Mouse (Mus musculus) lung, postnatal 0 days (tissue): ENCODE results near the gene Stat1. TPM values are rescaled to one million over a fixed set of nuclear protein-coding genes. Genes with fewer than 3 reads are reported as not detected.
A peak's percentile ranks its signal among the peaks of the same experiment; 100 is the strongest.

Experiments used
- ATAC-seq: fragments of 200-750 bp; cut with Nextera tagmentation; 2 replicates; pipeline ENCODE4 v1.8.0; 2017; ENCODE audit warnings: moderate library complexity
- DNase-seq: peaks from one replicate; pipeline ENCODE4 v3.0.0-alpha.2; 2016; ENCODE audit warnings: low spot score
- H3K27ac ChIP-seq: fragments of 300-500 bp; sonication (generic); 2 replicates; pipeline ENCODE4 v1.5.1; 2014; ENCODE audit warnings: antibody characterized with exemption, mild to moderate bottlenecking, low read length, mixed read lengths
- H3K27me3 ChIP-seq: fragments of 300-500 bp; sonication (generic); replicated peaks from 2 replicates; pipeline ENCODE4 v1.6.1; 2014; ENCODE audit warnings: low read length, mixed read lengths; ENCODE audit not compliant: insufficient read depth
- H3K36me3 ChIP-seq: fragments of 300-500 bp; sonication (generic); 2 replicates; pipeline ENCODE4 v1.6.1; 2014; ENCODE audit warnings: low read length, mixed read lengths; ENCODE audit not compliant: insufficient read depth
- H3K4me1 ChIP-seq: fragments of 300-500 bp; sonication (generic); 2 replicates; pipeline ENCODE4 v1.6.1; 2014; ENCODE audit warnings: antibody characterized with exemption, low read depth, low read length, mixed read lengths; ENCODE audit not compliant: insufficient read depth
- H3K4me2 ChIP-seq: fragments of 300-500 bp; sonication (generic); replicated peaks from 2 replicates; pipeline ENCODE4 v1.6.1; 2014; ENCODE audit warnings: low read depth, mild to moderate bottlenecking, low read length, moderate library complexity, mixed read lengths
- H3K4me3 ChIP-seq: fragments of 300-500 bp; sonication (generic); 2 replicates; pipeline ENCODE4 v1.5.1; 2014; ENCODE audit warnings: low read depth, low read length
- H3K9ac ChIP-seq: fragments of 300-500 bp; sonication (generic); replicated peaks from 2 replicates; pipeline ENCODE4 v1.6.1; 2014; ENCODE audit warnings: low read depth, mild to moderate bottlenecking
- H3K9me3 ChIP-seq: fragments of 300-500 bp; sonication (generic); 2 replicates; pipeline ENCODE4 v1.6.1; 2016; ENCODE audit warnings: low read length, mixed read lengths
- CTCF ChIP-seq: IDR thresholded peaks from 2 replicates; pipeline ENCODE4 v1.5.1; 2016; ENCODE audit warnings: antibody characterized with exemption, mild to moderate bottlenecking
- EP300 ChIP-seq: IDR thresholded peaks from 2 replicates; pipeline ENCODE4 v1.6.1; 2016; ENCODE audit warnings: antibody characterized with exemption, mild to moderate bottlenecking, control low read depth
- WGBS: fragments of 180-500 bp; shearing (Covaris S2); extraction: QIAGEN DNeasy Blood & Tissue Kit; methylation state at CpG from one replicate; pipeline ENCODE4 v1.1.7; 2014; 5-methylcytosine and 5-hydroxymethylcytosine counted together
- polyA plus RNA-seq: library from polyadenylated mRNA; unstranded; fragments of >200 nt; fragmentation: Nextera tagmentation; extraction: Ambion mirVana; gene quantifications from 2 replicates; pipeline ENCODE4 v1.2.1, GENCODE M21; 2015

Stat1 gene
- polyA plus RNA-seq, 1 experiment from 2014 or later = 36.3 TPM

GRCm38 (mm10) chr1:52098618-52099232 is 20.5 kb upstream of the Stat1 start:
- DNase-seq (peak; percentile 70), ATAC-seq (no peak)
- TF ChIP-seq CTCF (peak; percentile 78), EP300 (no peak)
- WGBS = 76% methylated on average over 3 of the region's 3 CpGs
- H3K9ac ChIP-seq = no peak overlapping the region
- no peaks in the 10 kb centered on the region for H3K36me3 ChIP-seq
- no peaks in the 10 kb centered on the region for H3K4me1 ChIP-seq
- no peak overlapping the region for H3K27ac ChIP-seq
- H3K9me3 ChIP-seq = no peaks in the 10 kb centered on the region
- no peak overlapping the region for H3K4me3 ChIP-seq
- H3K4me2 ChIP-seq = no peak overlapping the region
- H3K27me3 ChIP-seq = no peaks in the 10 kb centered on the region

- TF ChIP-seq EP300 = no peak
- TF ChIP-seq CTCF = peak; percentile 55
- H3K36me3 ChIP-seq = no peaks in the 10 kb centered on the region
- DNase-seq (no peak), ATAC-seq (no peak)
- no peak overlapping the region for H3K27ac ChIP-seq
- no peak overlapping the region for H3K4me2 ChIP-seq
- no peaks in the 10 kb centered on the region for H3K4me1 ChIP-seq
- H3K9me3 ChIP-seq = no peaks in the 10 kb centered on the region
- no peak overlapping the region for H3K9ac ChIP-seq
- no peak overlapping the region for H3K4me3 ChIP-seq
- H3K27me3 ChIP-seq = no peaks in the 10 kb centered on the region
- 69% methylated on average over 6 of the region's 6 CpGs for whole genome bisulfite sequencing
Measured at GRCm38 (mm10) chr1:52100496-52100895, 18.7 kb upstream of the Stat1 start.

DNA sequence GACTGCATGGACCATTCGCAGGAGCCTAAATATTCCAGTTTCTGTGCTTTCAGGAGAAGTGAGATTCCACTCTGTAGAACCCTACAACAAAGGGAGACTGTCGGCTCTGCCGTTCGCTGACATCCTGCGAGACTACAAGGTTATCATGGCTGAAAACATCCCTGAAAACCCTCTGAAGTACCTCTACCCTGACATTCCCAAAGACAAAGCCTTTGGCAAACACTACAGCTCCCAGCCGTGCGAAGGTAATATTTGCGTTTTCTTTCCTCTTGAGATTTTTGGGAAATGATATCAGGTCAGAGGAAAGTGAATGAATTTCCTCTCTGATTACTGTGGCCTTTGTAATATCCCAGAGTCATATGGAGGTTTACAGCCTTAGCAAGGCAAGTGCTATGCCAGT is 16.4 kb upstream of the Stat1 start:
- ATAC-seq (no peak), DNase-seq (no peak)
- Histone ChIP-seq H3K36me3 (no peaks in the 10 kb centered on the region), H3K27me3 (no peaks in the 10 kb centered on the region), H3K27ac (no peak overlapping the region), H3K9me3 (no peaks in the 10 kb centered on the region), H3K4me2 (no peak overlapping the region), H3K4me3 (no peak overlapping the region), H3K9ac (no peak overlapping the region), H3K4me1 (no peaks in the 10 kb centered on the region)
- WGBS = 51% methylated on average over 8 of the region's 8 CpGs
- no peak for TF ChIP-seq EP300
- no peak for TF ChIP-seq CTCF

- H3K4me1 ChIP-seq = no peaks in the 10 kb centered on the region
- H3K9ac ChIP-seq = no peak overlapping the region
- no peak overlapping the region for H3K4me2 ChIP-seq
- H3K27ac ChIP-seq = no peak overlapping the region
- TF ChIP-seq CTCF (no peak), EP300 (no peak)
- DNase-seq (no peak), ATAC-seq (no peak)
- H3K9me3 ChIP-seq = no peaks in the 10 kb centered on the region
- H3K4me3 ChIP-seq = no peak overlapping the region
- no peaks in the 10 kb centered on the region for H3K27me3 ChIP-seq
- no peaks in the 10 kb centered on the region for H3K36me3 ChIP-seq
- 75% methylated on average over 11 of the region's 11 CpGs for WGBS
Measured at GRCm38 (mm10) chr1:52107206-52107605, 12.0 kb upstream of the Stat1 start.

- no peak for DNase-seq
- Histone ChIP-seq H3K36me3 (no peaks in the 10 kb centered on the region), H3K9ac (no peak overlapping the region), H3K27me3 (no peaks in the 10 kb centered on the region), H3K9me3 (no peaks in the 10 kb centered on the region), H3K27ac (no peak overlapping the region), H3K4me1 (peaks cover 6% of the 10 kb centered on the region; the same call in 1 of the 2 replicates), H3K4me3 (no peak overlapping the region), H3K4me2 (no peak overlapping the region)
- TF ChIP-seq CTCF (no peak), EP300 (no peak)
- 53% methylated on average over 3 of the region's 3 CpGs for WGBS
- no peak for ATAC-seq
Measured at GRCm38 (mm10) chr1:52111217-52111616, 8.0 kb upstream of the Stat1 start.

DNA sequence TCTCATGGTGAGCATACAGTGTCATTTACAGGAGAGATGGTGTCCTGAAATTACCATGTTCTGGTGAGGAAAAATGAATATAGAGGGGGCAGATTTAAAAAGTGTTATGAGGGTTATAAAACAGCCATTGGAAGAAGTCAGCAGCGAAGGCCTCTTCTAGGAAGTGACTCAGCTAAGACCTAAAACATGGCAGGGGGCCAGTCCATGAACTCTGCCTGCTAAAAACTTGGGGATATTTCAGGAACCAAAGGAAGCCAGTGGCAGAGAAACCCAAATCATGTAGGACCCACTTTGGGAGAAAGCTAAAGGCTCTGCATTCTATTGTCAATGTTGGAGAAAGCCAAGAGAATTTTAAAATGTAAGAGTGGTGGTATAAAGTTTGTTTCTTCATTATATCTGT is 6.9 kb upstream of the Stat1 start:
- 59% methylated on average over 1 of the region's 1 CpGs for WGBS
- ATAC-seq = no peak
- no peaks in the 10 kb centered on the region for H3K27me3 ChIP-seq

More for the DNA sequence above, 6.9 kb upstream of the Stat1 start:
- no peak overlapping the region for H3K27ac ChIP-seq
- no peaks in the 10 kb centered on the region for H3K9me3 ChIP-seq
- no peak overlapping the region for H3K4me3 ChIP-seq
- no peak for DNase-seq
- TF ChIP-seq CTCF (no peak), EP300 (no peak)
- H3K9ac ChIP-seq = no peak overlapping the region
- peaks cover 6% of the 10 kb centered on the region; the same call in 1 of the 2 replicates for H3K4me1 ChIP-seq
- no peaks in the 10 kb centered on the region for H3K36me3 ChIP-seq
- no peak overlapping the region for H3K4me2 ChIP-seq
